Mouse (Mus musculus) embryonic facial prominence, embryonic 14.5 days (tissue): ENCODE results near the gene Cby1. TPM values are rescaled to one million over a fixed set of nuclear protein-coding genes. Genes with fewer than 3 reads are reported as not detected.

Experiments used
- ATAC-seq: fragments of 200-750 bp; cut with Nextera tagmentation; 2 replicates; pipeline ENCODE4 v1.8.0; 2017; ENCODE audit warnings: low read depth, moderate number of reproducible peaks, moderate TSS enrichment
- DNase-seq: peaks from one replicate; pipeline ENCODE4 v3.0.0-alpha.2; 2015; ENCODE audit warnings: low spot score
- H3K27ac ChIP-seq: fragments of 300-500 bp; sonication (generic); replicated peaks from 2 replicates; pipeline ENCODE4 v1.5.1; 2014; ENCODE audit warnings: low read depth, mild to moderate bottlenecking, low read length, moderate library complexity
- H3K27me3 ChIP-seq: fragments of 300-500 bp; sonication (generic); replicated peaks from 2 replicates; pipeline ENCODE4 v1.6.1; 2014; ENCODE audit warnings: low read length; ENCODE audit not compliant: control insufficient read depth, insufficient read depth
- H3K36me3 ChIP-seq: fragments of 300-500 bp; sonication (generic); 2 replicates; pipeline ENCODE4 v1.6.1; 2014; ENCODE audit warnings: low read length, mixed read lengths; ENCODE audit not compliant: control insufficient read depth, insufficient read depth
- H3K4me1 ChIP-seq: fragments of 300-500 bp; sonication (generic); 2 replicates; pipeline ENCODE4 v1.6.1; 2014; ENCODE audit warnings: antibody characterized with exemption, low read length; ENCODE audit not compliant: control insufficient read depth, insufficient read depth
- H3K4me2 ChIP-seq: fragments of 300-500 bp; sonication (generic); 2 replicates; pipeline ENCODE4 v1.6.1; 2014; ENCODE audit warnings: low read depth, mild to moderate bottlenecking, low read length, moderate library complexity, mixed read lengths
- H3K4me3 ChIP-seq: fragments of 300-500 bp; sonication (generic); 2 replicates; pipeline ENCODE4 v1.5.1; 2014; ENCODE audit warnings: low read depth, mild to moderate bottlenecking, low read length
- H3K9ac ChIP-seq: fragments of 300-500 bp; sonication (generic); 2 replicates; pipeline ENCODE4 v1.6.1; 2014; ENCODE audit warnings: low read depth, mild to moderate bottlenecking, low read length, moderate library complexity, mixed read lengths
- H3K9me3 ChIP-seq: fragments of 300-500 bp; sonication (generic); 2 replicates; pipeline ENCODE4 v1.6.1; 2016; ENCODE audit warnings: low read length; ENCODE audit not compliant: control insufficient read depth
- WGBS: fragments of 180-500 bp; shearing (Covaris S2); extraction: QIAGEN DNeasy Blood & Tissue Kit; methylation state at CpG from one replicate; pipeline ENCODE4 v1.1.7; 2014; 5-methylcytosine and 5-hydroxymethylcytosine counted together
- polyA plus RNA-seq: library from polyadenylated mRNA; unstranded; fragments of >200 nt; fragmentation: Nextera tagmentation; extraction: Ambion mirVana; gene quantifications from 2 replicates; pipeline ENCODE4 v1.2.1, GENCODE M21; 2014

Gene Cby1
- polyA plus RNA-seq, 1 experiment from 2014 or later, result 52.3 TPM

DNA sequence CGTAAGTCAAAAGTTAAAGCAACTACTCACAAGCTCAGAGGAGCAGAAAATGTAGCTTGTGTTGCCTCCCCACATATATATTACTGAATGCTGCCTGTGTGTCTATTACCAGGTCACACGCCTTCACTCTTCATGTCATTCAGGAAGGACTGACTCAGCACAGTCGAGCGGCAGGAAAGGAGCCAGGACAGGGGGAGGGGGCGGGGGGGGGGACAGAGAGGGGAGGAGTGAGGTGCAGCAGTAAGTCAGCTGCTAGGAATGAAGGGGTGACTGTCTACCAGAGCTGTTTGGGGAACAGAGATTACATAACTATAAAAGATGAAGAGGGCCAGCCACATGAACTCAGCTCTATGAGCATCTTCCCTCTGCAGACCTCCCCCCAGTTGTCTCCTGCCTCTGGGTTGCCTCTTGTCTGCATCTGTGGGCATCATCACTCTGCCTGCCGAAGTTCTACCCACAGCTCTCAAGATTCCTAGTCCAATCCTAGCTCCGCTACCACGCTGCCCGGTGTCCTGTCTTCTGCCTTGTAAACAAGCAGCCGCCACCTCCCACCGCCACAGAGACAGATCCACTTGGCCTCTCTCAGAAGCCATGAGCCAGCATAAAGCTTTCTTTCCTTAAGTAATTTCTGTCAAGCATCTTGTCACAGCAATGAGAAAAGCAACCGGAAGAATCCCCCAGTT is 17.7 kb upstream of the Cby1 start:
- DNase-seq (no peak), ATAC-seq (no peak)
- Histone ChIP-seq H3K9ac (no peak overlapping the region), H3K9me3 (no peaks in the 10 kb centered on the region), H3K27ac (no peak overlapping the region), H3K4me1 (no peaks in the 10 kb centered on the region), H3K27me3 (no peaks in the 10 kb centered on the region), H3K36me3 (peaks cover 16% of the 10 kb centered on the region; the same call in 1 of the 2 replicates), H3K4me2 (no peak overlapping the region), H3K4me3 (no peak overlapping the region)
- WGBS, result 73% methylated on average over 12 of the region's 12 CpGs

DNA sequence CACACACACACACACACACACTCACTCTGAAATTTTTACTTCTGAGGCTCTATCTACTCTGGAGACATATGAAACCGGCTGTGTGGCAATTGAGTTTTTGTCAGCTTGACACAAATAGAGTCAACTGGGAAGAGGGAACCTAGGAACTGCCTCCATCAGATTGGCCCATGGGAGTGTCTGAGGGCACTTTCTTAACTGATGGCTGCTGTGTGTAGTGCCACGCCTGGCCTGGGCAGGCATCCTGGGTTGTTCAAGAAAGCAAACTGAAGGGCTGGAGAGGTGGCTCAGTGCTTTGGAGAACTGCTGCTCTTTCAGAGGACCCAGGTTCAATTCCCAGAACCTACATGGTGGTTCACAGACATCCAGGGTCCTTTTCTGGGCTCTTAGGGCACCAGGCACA is 13.5 kb upstream of the Cby1 start:
- no peaks in the 10 kb centered on the region for H3K9me3 ChIP-seq
- ATAC-seq (no peak), DNase-seq (no peak)
- no peaks in the 10 kb centered on the region for H3K4me1 ChIP-seq
- 0 out of 2 replicates have a peak, but pooled peaks cover 9% of the 10 kb centered on the region for H3K36me3 ChIP-seq
- H3K4me2 ChIP-seq, result no peak overlapping the region
- WGBS, result 88% methylated on average over 2 of the region's 2 CpGs
- no peaks in the 10 kb centered on the region for H3K27me3 ChIP-seq
- H3K4me3 ChIP-seq, result no peak overlapping the region
- H3K9ac ChIP-seq, result no peak overlapping the region
- H3K27ac ChIP-seq, result no peak overlapping the region

DNA sequence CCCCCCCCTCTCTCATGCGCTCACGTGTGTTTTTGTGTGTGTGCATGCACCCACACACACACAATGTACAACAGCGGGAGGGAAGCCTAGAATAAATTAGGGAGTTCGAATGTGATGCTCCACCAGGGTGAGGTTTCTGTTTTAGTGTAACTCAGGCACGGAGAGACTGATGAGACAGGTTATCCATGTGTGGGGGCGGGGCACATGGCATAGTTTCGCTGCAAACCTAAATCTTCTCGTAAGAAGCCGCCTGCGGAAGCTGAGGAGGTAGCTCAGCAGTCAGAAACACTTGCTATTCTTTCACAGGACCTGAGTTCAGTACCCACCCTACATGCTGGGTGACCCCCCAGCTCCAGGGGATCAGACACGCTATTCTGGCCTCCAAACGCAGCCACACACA is 10.9 kb upstream of the Cby1 start:
- no peaks in the 10 kb centered on the region for H3K27me3 ChIP-seq
- no peak overlapping the region for H3K9ac ChIP-seq
- H3K9me3 ChIP-seq, result no peaks in the 10 kb centered on the region
- ATAC-seq (no peak), DNase-seq (no peak)
- no peak overlapping the region for H3K4me2 ChIP-seq
- H3K36me3 ChIP-seq, result 0 out of 2 replicates have a peak, but pooled peaks cover 9% of the 10 kb centered on the region
- no peak overlapping the region for H3K4me3 ChIP-seq
- 86% methylated on average over 12 of the region's 12 CpGs for WGBS
- H3K4me1 ChIP-seq, result no peaks in the 10 kb centered on the region
- H3K27ac ChIP-seq, result no peak overlapping the region

DNA sequence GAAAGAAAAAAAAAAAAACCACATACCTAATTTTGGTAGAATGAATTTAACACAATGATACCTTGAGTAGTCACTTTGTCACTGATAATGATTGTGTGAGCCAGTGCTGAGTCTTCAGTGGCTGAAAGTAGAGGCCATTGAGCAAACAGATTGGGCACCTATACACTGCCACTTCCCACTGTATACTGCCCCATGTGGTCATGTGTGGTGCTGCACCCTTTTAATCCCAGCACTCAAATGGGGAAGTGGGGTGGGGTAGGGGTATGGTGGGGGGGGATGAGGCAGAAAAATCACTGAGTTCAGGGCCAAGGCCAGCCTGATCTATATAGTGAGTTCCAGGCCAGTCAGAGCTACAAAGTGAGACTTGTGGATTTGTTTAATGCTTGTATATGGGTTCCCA is 8.4 kb upstream of the Cby1 start:
- no peaks in the 10 kb centered on the region for H3K27me3 ChIP-seq
- 0 out of 2 replicates have a peak, but pooled peaks cover 9% of the 10 kb centered on the region for H3K36me3 ChIP-seq
- H3K9ac ChIP-seq, result no peak overlapping the region
- no peak for DNase-seq
- no peak overlapping the region for H3K4me2 ChIP-seq
- H3K4me3 ChIP-seq, result no peak overlapping the region
- no peaks in the 10 kb centered on the region for H3K9me3 ChIP-seq
- H3K4me1 ChIP-seq, result no peaks in the 10 kb centered on the region
- ATAC-seq, result no peak
- H3K27ac ChIP-seq, result no peak overlapping the region

DNA sequence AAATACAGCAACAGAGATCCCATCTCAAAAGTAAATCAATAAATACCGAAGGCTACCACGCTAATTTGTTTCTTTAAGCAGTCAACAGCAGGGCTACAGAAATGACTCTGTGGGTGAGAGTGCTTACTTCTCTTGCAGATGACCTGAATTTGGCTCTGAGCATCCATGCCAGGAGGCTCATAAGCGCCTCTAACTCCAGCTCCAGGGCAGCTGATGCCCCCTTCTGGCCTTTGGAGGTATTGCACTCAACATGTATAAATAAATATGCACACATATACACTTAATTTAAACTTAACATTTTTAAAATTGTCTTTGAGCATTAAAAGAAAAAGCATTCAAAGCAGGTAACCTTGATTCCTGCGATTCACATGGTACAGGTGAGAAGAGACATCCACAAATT is 7.5 kb upstream of the Cby1 start:
- Histone ChIP-seq H3K4me3 (no peak overlapping the region), H3K9ac (no peak overlapping the region), H3K4me2 (no peak overlapping the region), H3K36me3 (0 out of 2 replicates have a peak, but pooled peaks cover 9% of the 10 kb centered on the region), H3K27me3 (no peaks in the 10 kb centered on the region), H3K4me1 (no peaks in the 10 kb centered on the region), H3K9me3 (no peaks in the 10 kb centered on the region), H3K27ac (no peak overlapping the region)
- 82% methylated on average over 4 of the region's 4 CpGs for WGBS
- DNase-seq (no peak), ATAC-seq (no peak)

DNA sequence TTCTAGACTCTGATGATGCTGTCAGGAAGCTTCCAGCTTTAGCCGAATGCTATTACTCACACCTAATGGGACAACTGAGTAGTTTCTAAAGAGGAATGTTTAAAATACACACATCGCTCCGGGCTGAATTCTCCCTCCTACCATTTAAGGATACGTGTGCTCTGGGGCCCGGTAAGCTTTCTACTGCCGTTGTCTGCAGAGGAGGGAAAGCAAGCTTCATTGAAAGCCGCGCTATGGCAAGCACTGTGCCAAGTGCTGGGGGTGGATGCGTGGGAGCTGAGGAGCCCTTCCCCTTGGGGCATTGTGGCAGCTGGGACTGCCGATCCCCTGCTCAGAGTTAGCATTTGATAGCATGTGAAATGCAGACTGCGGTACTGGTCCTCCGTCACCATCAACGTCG is 2.5 kb upstream of the Cby1 start:
- DNase-seq (no peak), ATAC-seq (no peak)
- H3K4me2 ChIP-seq, result no peak overlapping the region
- H3K9me3 ChIP-seq, result no peaks in the 10 kb centered on the region
- no peak overlapping the region for H3K4me3 ChIP-seq
- no peaks in the 10 kb centered on the region for H3K4me1 ChIP-seq
- no peak overlapping the region for H3K9ac ChIP-seq
- H3K36me3 ChIP-seq, result 0 out of 2 replicates have a peak, but pooled peaks cover 3% of the 10 kb centered on the region
- H3K27ac ChIP-seq, result no peak overlapping the region
- 86% methylated on average over 14 of the region's 14 CpGs for WGBS
- H3K27me3 ChIP-seq, result no peaks in the 10 kb centered on the region

DNA sequence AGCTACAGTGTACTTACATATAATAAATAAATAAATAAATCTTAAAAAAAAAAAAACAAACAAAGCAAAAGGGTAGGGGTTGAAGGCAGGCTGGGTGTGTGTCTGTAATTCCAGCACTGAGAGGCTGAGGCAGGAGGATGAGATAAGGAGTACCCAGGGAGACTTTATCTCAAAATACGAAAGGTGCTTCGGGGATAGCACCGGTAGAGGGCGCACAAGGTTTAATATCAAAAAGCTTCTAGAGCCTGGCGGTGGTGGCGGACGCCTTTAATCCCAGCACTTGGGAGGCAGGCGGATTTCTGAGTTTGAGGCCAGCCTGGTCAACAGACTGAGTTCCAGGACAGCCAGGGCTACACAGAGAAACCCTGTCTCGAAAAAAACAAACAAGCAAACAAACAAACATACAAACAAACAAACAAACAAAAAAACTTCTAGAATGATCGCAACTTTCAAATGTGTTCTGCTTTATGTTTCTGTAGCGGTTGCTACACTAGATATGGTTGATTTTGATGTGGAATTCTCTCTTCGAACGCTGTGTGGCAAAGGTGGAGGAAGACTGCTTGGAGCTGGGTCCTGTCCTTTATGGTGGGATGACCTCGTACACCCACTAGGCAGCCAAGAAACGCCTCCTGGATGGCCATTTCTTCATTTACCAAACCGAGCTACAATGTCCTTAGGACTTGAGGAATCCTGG is 1.0 kb upstream of the Cby1 start:
- peak; percentile 90 for DNase-seq
- WGBS, result 2% methylated on average over 16 of the region's 16 CpGs
- no peaks in the 10 kb centered on the region for H3K27me3 ChIP-seq
- H3K4me1 ChIP-seq, result no peaks in the 10 kb centered on the region
- no peak; the same call in 1 of the 2 replicates for ATAC-seq
- peak overlapping the region; percentile 76 for H3K4me2 ChIP-seq
- H3K9ac ChIP-seq, result peak overlapping the region; percentile 75
- H3K4me3 ChIP-seq, result peak overlapping the region; percentile 69
- 0 out of 2 replicates have a peak, but pooled peaks cover 3% of the 10 kb centered on the region for H3K9me3 ChIP-seq
- peaks cover 7% of the 10 kb centered on the region; the same call in 1 of the 2 replicates for H3K36me3 ChIP-seq
- peak overlapping the region; percentile 91 for H3K27ac ChIP-seq

DNA sequence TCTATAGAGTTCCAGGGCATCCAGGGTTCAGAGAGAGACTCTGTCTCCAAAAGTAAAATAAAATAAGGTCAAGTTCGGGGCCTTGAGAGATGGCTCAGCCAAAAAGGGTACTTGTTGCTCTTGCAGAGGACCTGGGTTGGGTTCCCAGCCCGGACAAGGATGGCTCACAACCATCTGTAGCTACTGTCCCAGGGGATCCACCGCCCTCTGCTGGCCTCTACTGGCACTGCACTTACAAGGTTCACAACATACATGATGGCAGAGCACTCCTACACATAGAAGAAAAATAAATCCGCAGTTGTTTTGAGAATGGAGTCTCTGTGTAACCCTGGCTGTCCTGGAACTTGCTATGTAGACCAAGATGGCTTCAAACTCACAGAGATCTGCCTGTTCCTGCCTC is 2.9 kb downstream of the Cby1 start:
- ATAC-seq, result no peak

More for the DNA sequence above, 2.9 kb downstream of the Cby1 start:
- no peak overlapping the region for H3K9ac ChIP-seq
- no peak overlapping the region for H3K4me2 ChIP-seq
- H3K27me3 ChIP-seq, result no peaks in the 10 kb centered on the region
- no peak for DNase-seq
- no peak overlapping the region for H3K4me3 ChIP-seq
- peaks cover 24% of the 10 kb centered on the region for H3K36me3 ChIP-seq
- no peak overlapping the region for H3K27ac ChIP-seq
- 74% methylated on average over 4 of the region's 4 CpGs for WGBS
- no peaks in the 10 kb centered on the region for H3K4me1 ChIP-seq
- 0 out of 2 replicates have a peak, but pooled peaks cover 3% of the 10 kb centered on the region for H3K9me3 ChIP-seq
